Mouse (Mus musculus): ENCODE results near the gene Cckbr. TPM values are rescaled to one million over a fixed set of nuclear protein-coding genes. Genes with fewer than 3 reads are reported as not detected.
"Not testable (repeated sequence)": the region's sequence is repeated elsewhere in the genome, so short reads cannot be mapped to it uniquely, and the experiment has no call there.

Cckbr gene
- total RNA-seq, 2 experiments from 2014 or later = 28.8 to 35.4 TPM

DNA sequence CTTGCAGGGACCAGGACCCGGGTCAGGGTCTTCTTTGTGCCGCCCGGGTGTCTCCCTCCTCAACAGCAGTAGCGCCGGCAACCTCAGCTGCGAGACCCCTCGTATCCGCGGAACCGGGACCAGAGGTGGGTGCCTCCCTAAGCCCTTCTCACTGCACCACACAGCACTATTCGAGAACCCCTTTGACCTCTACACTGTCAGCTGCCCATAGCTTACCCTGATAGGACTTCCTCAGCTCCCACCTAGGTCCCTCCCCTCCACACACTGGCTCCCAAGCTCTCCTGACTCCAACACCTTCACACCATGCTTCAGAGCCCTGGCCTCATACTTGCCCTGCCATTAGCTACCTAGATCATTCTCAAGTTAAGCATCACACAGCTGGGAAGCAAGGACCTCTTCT is 520 bp downstream of the Cckbr start:
- no peak for DNase-seq (ENCODE audit: extremely low spot score in 1 of 2, low spot score in 2 of 2)
- intact Hi-C loops (cut with DNase I) = loop anchor here (5.0 kb wide), 1 partner anchor 41 kb away; no protein-coding TSS in a partner anchor

- DNase-seq (ENCODE audit: extremely low spot score in 1 of 2, low spot score in 2 of 2) = no peak
- intact Hi-C loops (cut with DNase I) = no loop called here
Observed at GRCm38 (mm10) chr7:105432058-105432457, 6.5 kb downstream of the Cckbr start.

GRCm38 (mm10) chr7:105433859-105434258 is 8.3 kb downstream of the Cckbr start:
- intact Hi-C loops (cut with DNase I) = no loop called here
- DNase-seq (ENCODE audit: extremely low spot score in 1 of 2, low spot score in 2 of 2) = no peak

GRCm38 (mm10) chr7:105434798-105435197 is 9.3 kb downstream of the Cckbr start:
- intact Hi-C loops (cut with DNase I) = no loop called here

GRCm38 (mm10) chr7:105437979-105438772 is 12.6 kb downstream of the Cckbr start:
- intact Hi-C loops (cut with DNase I) = no loop called here
- DNase-seq (ENCODE audit: extremely low spot score in 1 of 2, low spot score in 2 of 2) = no peak

More at GRCm38 (mm10) chr7:105434798-105435197, 9.3 kb downstream of the Cckbr start:
- peak in 1 of 2 experiments; percentile 37 for DNase-seq (ENCODE audit: extremely low spot score in 1 of 2, low spot score in 2 of 2)

DNA sequence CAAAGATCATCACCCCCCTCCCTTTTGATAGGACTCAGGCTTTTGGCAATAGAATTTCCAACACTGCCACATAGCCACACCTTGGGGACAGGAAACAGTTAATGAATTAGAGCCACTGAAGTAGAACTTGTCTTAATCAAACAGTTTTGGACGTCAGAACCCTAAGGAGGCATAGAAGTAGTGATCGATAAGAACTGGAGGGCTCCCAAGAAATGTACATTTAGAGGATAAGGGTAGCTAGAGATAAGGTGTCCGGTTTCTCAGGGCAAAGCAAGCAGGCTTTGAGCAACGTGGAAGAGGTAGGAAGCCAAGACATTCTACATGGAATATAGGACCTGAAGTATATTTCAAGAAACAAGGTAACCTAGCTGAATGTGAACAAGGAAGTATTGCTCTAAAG is 15.9 kb downstream of the Cckbr start:
- DNase-seq (ENCODE audit: extremely low spot score in 1 of 2, low spot score in 2 of 2) = no peak
- intact Hi-C loops (cut with DNase I) = no loop called here

GRCm38 (mm10) chr7:105445076-105445475 is 19.5 kb downstream of the Cckbr start:
- intact Hi-C loops (cut with DNase I) = no loop called here
- DNase-seq (ENCODE audit: extremely low spot score in 1 of 2, low spot score in 2 of 2) = no peak

DNA sequence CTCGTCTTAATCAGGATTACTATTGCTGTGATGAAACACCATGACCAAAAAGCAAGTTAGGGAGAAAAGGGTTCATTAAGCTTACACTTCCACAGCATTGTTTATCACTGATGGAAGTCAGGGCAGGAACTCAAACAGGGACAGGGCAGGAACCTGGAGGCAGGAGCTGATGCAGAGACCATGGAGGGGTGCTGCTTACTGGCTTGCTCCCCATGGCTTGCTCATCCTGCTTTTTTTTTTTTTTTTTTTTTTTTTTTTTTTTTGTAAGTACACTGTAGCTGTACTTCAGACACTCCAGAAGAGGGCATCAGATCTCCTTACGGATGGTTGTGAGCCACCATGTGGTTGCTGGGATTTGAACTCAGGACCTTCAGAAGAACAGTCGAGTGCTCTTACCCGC is 27.8 kb downstream of the Cckbr start:
- DNase-seq (ENCODE audit: extremely low spot score in 1 of 2, low spot score in 2 of 2); intact Hi-C loops (cut with DNase I): not testable (repeated sequence)

GRCm38 (mm10) chr7:105458546-105458945 is 33.0 kb downstream of the Cckbr start:
- DNase-seq (ENCODE audit: extremely low spot score in 1 of 2, low spot score in 2 of 2) = no peak
- intact Hi-C loops (cut with DNase I) = no loop called here

- peak; percentile 45 to 54 for DNase-seq (ENCODE audit: extremely low spot score in 1 of 2, low spot score in 2 of 2)
- intact Hi-C loops (cut with DNase I) = loop anchor here (5.0 kb wide), 1 partner anchor 38 kb away; the partner anchor contains the start of gene Cckbr
Observed at GRCm38 (mm10) chr7:105465505-105465904, 40.0 kb downstream of the Cckbr start.

DNA sequence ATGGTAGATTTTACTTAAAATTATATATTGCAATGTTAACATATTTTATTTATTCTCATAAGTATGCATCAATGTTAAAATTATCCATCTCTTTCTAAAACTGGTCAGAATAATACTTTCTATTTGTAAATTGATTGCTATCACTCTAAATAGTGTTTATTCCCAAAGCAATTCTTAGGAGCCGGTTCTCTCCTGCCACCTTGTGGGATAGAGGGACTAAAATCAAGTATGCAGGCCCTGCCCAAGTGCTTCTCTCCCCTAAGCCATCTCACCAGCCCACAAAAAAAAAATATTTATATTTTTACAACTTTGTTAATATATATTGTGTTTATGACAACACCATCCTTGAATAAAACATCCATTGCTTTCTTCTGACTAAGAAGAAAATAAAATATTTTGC is 47.1 kb downstream of the Cckbr start:
- no peak for DNase-seq (ENCODE audit: extremely low spot score in 1 of 2, low spot score in 2 of 2)
- intact Hi-C loops (cut with DNase I) = no loop called here

DNA sequence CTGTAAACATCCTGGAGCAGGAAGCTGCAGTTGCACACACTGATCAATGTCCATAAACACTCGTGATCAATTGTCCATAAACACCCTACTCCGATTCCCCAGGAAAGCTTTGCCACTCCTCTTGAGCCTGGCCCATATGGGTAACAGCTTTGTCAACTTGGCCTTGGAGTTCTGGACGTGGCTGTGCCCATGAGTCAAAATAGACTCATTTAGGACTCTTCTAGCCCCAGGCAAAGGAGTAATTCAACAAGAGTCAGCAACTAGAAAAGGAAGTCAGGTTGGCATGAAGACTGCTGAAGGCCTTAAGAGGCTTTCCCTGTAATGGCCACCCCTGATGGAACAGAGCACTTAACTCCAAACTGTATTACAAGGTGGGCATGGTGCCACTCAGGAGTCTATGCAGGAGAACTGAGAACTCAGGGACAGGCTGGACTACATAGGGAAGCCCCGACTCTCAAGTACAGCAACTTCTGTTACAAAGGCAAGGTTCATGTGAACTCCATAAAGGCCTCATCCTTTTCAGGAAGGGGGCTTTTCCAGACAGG is 49.3 kb downstream of the Cckbr start:
- intact Hi-C loops (cut with DNase I) = loop anchor here (5.0 kb wide), 1 partner anchor 303 kb away; no protein-coding TSS in a partner anchor
- DNase-seq (ENCODE audit: extremely low spot score in 1 of 2, low spot score in 2 of 2) = no peak

GRCm38 (mm10) chr7:105475396-105475949 is 49.9 kb downstream of the Cckbr start:
- intact Hi-C loops (cut with DNase I) = loop anchor here (5.0 kb wide), 1 partner anchor 303 kb away; no protein-coding TSS in a partner anchor

DNA sequence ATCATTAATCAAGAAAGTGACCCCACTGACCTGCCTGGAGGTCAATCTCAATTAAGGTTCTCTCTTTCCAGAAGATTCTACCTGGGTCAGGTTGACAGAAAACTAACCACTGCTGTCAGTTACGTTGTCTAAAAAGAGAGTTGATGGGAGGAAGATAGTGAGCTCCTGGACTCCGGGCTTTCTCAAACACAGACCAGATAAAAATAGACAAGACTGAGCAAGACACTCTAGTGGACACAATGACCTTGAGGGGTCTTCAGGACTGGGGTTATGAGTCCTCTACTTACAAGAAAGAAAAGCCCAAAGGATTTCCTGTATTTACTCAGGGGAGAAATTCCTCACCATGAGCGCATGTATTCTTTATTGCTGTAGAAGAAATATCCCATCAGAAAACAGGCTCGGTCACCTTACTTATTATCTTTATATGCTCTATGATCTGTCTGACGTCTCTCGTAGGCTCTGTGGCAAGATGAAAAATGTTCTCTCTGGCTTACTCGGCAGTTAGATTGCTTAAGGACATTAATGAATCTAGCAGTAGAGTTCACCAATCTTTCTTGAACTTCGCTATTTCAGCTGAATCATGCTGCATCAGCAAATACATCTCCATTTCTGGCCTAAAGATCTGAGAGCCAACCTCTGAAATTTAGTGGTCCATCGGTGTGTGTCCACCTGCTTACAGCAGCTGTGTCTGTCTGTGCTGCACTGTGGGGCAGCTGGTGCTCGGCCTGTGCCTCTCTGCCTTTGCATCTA is 51.3 kb downstream of the Cckbr start:
- DNase-seq (ENCODE audit: extremely low spot score in 1 of 2, low spot score in 2 of 2) = no peak
- intact Hi-C loops (cut with DNase I) = loop anchor here (2.0 to 5.0 kb wide), 2 partner anchors 66 to 305 kb away; no protein-coding TSS in a partner anchor

More at GRCm38 (mm10) chr7:105475396-105475949, 49.9 kb downstream of the Cckbr start:
- DNase-seq (ENCODE audit: extremely low spot score in 1 of 2, low spot score in 2 of 2) = no peak

DNA sequence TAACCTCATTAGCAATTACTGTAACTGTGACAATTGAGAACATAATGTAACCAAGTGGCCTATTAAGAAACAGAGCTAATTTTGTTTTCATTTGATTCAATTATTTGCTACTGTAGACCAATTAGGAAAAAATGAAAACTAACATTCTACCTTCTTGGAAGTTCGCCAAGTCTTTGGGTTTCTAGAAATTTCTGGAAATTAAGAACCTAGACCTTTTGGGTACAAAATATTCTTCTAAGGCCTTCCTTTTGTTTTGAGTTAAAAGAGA is 51.8 kb downstream of the Cckbr start:
- intact Hi-C loops (cut with DNase I) = loop anchor here (2.0 to 5.0 kb wide), 2 partner anchors 67 to 305 kb away; no protein-coding TSS in a partner anchor
- DNase-seq (ENCODE audit: extremely low spot score in 1 of 2, low spot score in 2 of 2) = no peak

GRCm38 (mm10) chr7:105477841-105478240 is 52.3 kb downstream of the Cckbr start:
- DNase-seq (ENCODE audit: extremely low spot score in 1 of 2, low spot score in 2 of 2) = peak; percentile 51
- intact Hi-C loops (cut with DNase I) = loop anchor here (2.0 to 5.0 kb wide), 2 partner anchors 67 to 306 kb away; no protein-coding TSS in a partner anchor

DNA sequence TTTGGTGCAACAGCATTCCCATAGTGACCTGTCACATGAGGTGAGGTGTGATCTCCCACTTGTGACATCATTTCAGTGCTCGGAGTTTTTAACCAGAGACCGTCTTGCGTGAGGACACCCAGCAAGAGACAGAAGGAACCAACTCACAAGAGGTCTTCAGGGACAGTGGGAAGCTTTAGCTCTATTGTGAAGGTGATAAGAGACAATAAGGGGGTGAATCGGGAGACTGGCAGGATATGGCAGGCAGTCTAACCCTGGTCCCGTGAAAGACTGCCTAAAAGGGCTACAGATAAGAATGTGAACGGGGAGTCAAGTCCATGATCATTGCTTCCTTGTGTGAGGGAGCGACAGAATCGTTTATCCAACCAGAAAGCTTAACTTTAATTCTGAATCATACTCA is 52.8 kb downstream of the Cckbr start:
- no peak for DNase-seq (ENCODE audit: extremely low spot score in 1 of 2, low spot score in 2 of 2)
- intact Hi-C loops (cut with DNase I) = loop anchor here (5.0 kb wide), 1 partner anchor 306 kb away; no protein-coding TSS in a partner anchor

GRCm38 (mm10) chr7:105479232-105479631 is 53.7 kb downstream of the Cckbr start:
- DNase-seq (ENCODE audit: extremely low spot score in 1 of 2, low spot score in 2 of 2) = no peak
- intact Hi-C loops (cut with DNase I) = loop anchor here (5.0 kb wide), 1 partner anchor 307 kb away; no protein-coding TSS in a partner anchor

- intact Hi-C loops (cut with DNase I) = loop anchor here (5.0 kb wide), 1 partner anchor 37 kb away; no protein-coding TSS in a partner anchor
- DNase-seq (ENCODE audit: extremely low spot score in 1 of 2, low spot score in 2 of 2) = no peak
Observed at GRCm38 (mm10) chr7:105480081-105480480, 54.5 kb downstream of the Cckbr start.
